Mouse (Mus musculus): Measurements from ENCODE around the gene Gm13276.
"Not testable (repeated sequence)": the region's sequence is repeated elsewhere in the genome, so short reads cannot be mapped to it uniquely, and the experiment has no call there.

Gm13276 gene

GRCm38 (mm10) chr4:88782335-88782734 is 3.2 kb upstream of the Gm13276 start:
- DNase-seq (ENCODE audit: extremely low spot score), result not testable (repeated sequence)

GRCm38 (mm10) chr4:88788402-88788801 is 2.9 kb downstream of the Gm13276 start, which contains the start of gene Gm13277:
Gene Gm13277 (plus strand): TSS chr4:88788632.
- DNase-seq (ENCODE audit: extremely low spot score), result not testable (repeated sequence)

- DNase-seq (ENCODE audit: extremely low spot score), result not testable (repeated sequence)
These were observed 5.7 kb downstream of the Gm13276 start, which contains the start of gene Gm13278 for GRCm38 (mm10) chr4:88791250-88791649. Gene Gm13278 (plus strand): TSS chr4:88791550.

- not testable (repeated sequence) for DNase-seq (ENCODE audit: extremely low spot score)
These were observed 8.6 kb downstream of the Gm13276 start, which contains the start of gene Gm13275 for GRCm38 (mm10) chr4:88793936-88794675. Gene Gm13275 (plus strand): TSS chr4:88794487.

- DNase-seq (ENCODE audit: extremely low spot score), result not testable (repeated sequence)
These were observed 11.6 kb downstream of the Gm13276 start, which contains the start of gene Gm13279 for GRCm38 (mm10) chr4:88797097-88797496. Gene Gm13279 (plus strand): TSS chr4:88797397.

- DNase-seq (ENCODE audit: extremely low spot score), result not testable (repeated sequence)
These were observed 13.9 kb downstream of the Gm13276 start, which contains the start of gene Gm13285 for GRCm38 (mm10) chr4:88799365-88799764. Gene Gm13285 (plus strand): TSS chr4:88799665.

- DNase-seq (ENCODE audit: extremely low spot score), result not testable (repeated sequence)
These were observed 17.4 kb downstream of the Gm13276 start, which contains the start of gene Gm13287 for GRCm38 (mm10) chr4:88802954-88803353. Gene Gm13287 (plus strand): TSS chr4:88803254.

- DNase-seq (ENCODE audit: extremely low spot score), result not testable (repeated sequence)
These were observed 19.7 kb downstream of the Gm13276 start, which contains the start of gene Gm13288 for GRCm38 (mm10) chr4:88805231-88805630. Gene Gm13288 (plus strand): TSS chr4:88805531.

- DNase-seq (ENCODE audit: extremely low spot score), result not testable (repeated sequence)
These were observed 20.3 kb downstream of the Gm13276 start for GRCm38 (mm10) chr4:88805761-88806160.

GRCm38 (mm10) chr4:88815928-88816327 is 30.4 kb downstream of the Gm13276 start, which contains the start of gene Ifna7:
Gene Ifna7 (plus strand): TSS chr4:88816228.
- no peak for DNase-seq (ENCODE audit: extremely low spot score)

- no peak for DNase-seq (ENCODE audit: extremely low spot score)
These were observed 34.1 kb downstream of the Gm13276 start, which contains the start of gene Ifna11 for GRCm38 (mm10) chr4:88819659-88820058. Gene Ifna11 (plus strand): TSS chr4:88819959.

GRCm38 (mm10) chr4:88822995-88823394 is 37.5 kb downstream of the Gm13276 start:
- DNase-seq (ENCODE audit: extremely low spot score), result no peak

GRCm38 (mm10) chr4:88827116-88827515 is 41.6 kb downstream of the Gm13276 start, which contains the start of gene Ifna6:
Gene Ifna6 (plus strand): TSS chr4:88827416.
- not testable (repeated sequence) for DNase-seq (ENCODE audit: extremely low spot score)

GRCm38 (mm10) chr4:88830523-88830922 is 45.0 kb downstream of the Gm13276 start:
- DNase-seq (ENCODE audit: extremely low spot score), result no peak

GRCm38 (mm10) chr4:88835225-88835624 is 49.7 kb downstream of the Gm13276 start, which contains the start of gene Ifna5:
Gene Ifna5 (plus strand): TSS chr4:88835525.
- not testable (repeated sequence) for DNase-seq (ENCODE audit: extremely low spot score)
